Mouse (Mus musculus) limb, embryonic 14.5 days (tissue): Measurements from ENCODE around the gene Ncam1. TPM values are rescaled to one million over a fixed set of nuclear protein-coding genes. Genes with fewer than 3 reads are reported as not detected.

ENCODE experiments used
- ATAC-seq: fragments of 200-750 bp; cut with Nextera tagmentation; 2 replicates; pipeline ENCODE4 v1.8.0; 2017; ENCODE audit warnings: low read depth, moderate number of reproducible peaks, moderate TSS enrichment; ENCODE audit not compliant: low FRiP score
- DNase-seq: peaks from one replicate; pipeline ENCODE4 v3.0.0-alpha.2; 2015; ENCODE audit warnings: low spot score
- H3K27ac ChIP-seq: fragments of 300-500 bp; sonication (generic); replicated peaks from 2 replicates; pipeline ENCODE4 v1.5.1; 2014; ENCODE audit warnings: low read depth, mild to moderate bottlenecking, low read length, moderate library complexity, mixed read lengths
- H3K27me3 ChIP-seq: fragments of 300-500 bp; sonication (generic); 2 replicates; pipeline ENCODE4 v1.6.1; 2014; ENCODE audit warnings: low read length, mixed read lengths; ENCODE audit not compliant: control insufficient read depth, insufficient read depth
- H3K36me3 ChIP-seq: fragments of 300-500 bp; sonication (generic); 2 replicates; pipeline ENCODE4 v1.6.1; 2014; ENCODE audit warnings: mild to moderate bottlenecking, low read length, moderate library complexity, mixed read lengths; ENCODE audit not compliant: control insufficient read depth, insufficient read depth
- H3K4me1 ChIP-seq: fragments of 300-500 bp; sonication (generic); 2 replicates; pipeline ENCODE4 v1.6.1; 2014; ENCODE audit warnings: antibody characterized with exemption, low read length, mixed read lengths; ENCODE audit not compliant: control insufficient read depth, insufficient read depth
- H3K4me2 ChIP-seq: fragments of 300-500 bp; sonication (generic); replicated peaks from 2 replicates; pipeline ENCODE4 v1.6.1; 2014; ENCODE audit warnings: low read depth, mild to moderate bottlenecking, low read length, moderate library complexity; ENCODE audit not compliant: severe bottlenecking
- H3K4me3 ChIP-seq: fragments of 300-500 bp; sonication (generic); replicated peaks from 2 replicates; pipeline ENCODE4 v1.5.1; 2014; ENCODE audit warnings: low read length
- H3K9ac ChIP-seq: fragments of 300-500 bp; sonication (generic); 2 replicates; pipeline ENCODE4 v1.6.1; 2014; ENCODE audit warnings: mild to moderate bottlenecking, low read depth, low read length, moderate library complexity; ENCODE audit not compliant: severe bottlenecking
- H3K9me3 ChIP-seq: fragments of 300-500 bp; sonication (generic); 2 replicates; pipeline ENCODE4 v1.6.1; 2016; ENCODE audit warnings: low read length; ENCODE audit not compliant: control insufficient read depth
- POLR2A ChIP-seq: fragments of 200-500 bp; IDR thresholded peaks from 2 replicates; pipeline ENCODE4 v1.8.0; 2012; ENCODE audit warnings: inconsistent platforms, mild to moderate bottlenecking, moderate library complexity, borderline replicate concordance; ENCODE audit not compliant: insufficient read depth, insufficient read length; ENCODE audit errors: extremely low read depth
- WGBS: fragments of 180-500 bp; shearing (Covaris S2); extraction: QIAGEN DNeasy Blood & Tissue Kit; methylation state at CpG from one replicate; pipeline ENCODE4 v1.1.7; 2014; 5-methylcytosine and 5-hydroxymethylcytosine counted together
- polyA plus RNA-seq, 2 experiments: library from polyadenylated mRNA; depleted of rRNA in 1 of 2; stranded (reverse) in 1 of 2; unstranded in 1 of 2; fragments of >200 nt; fragmentation: Nextera tagmentation in 1 of 2; extraction: Ambion mirVana in 1 of 2; gene quantifications; 2 replicates each; pipeline versions ENCODE4 v1.2.1 to v1.2.3; 2012 to 2014

Gene Ncam1
- polyA plus RNA-seq, 2 experiments = 31.1 to 62.5 TPM

DNA sequence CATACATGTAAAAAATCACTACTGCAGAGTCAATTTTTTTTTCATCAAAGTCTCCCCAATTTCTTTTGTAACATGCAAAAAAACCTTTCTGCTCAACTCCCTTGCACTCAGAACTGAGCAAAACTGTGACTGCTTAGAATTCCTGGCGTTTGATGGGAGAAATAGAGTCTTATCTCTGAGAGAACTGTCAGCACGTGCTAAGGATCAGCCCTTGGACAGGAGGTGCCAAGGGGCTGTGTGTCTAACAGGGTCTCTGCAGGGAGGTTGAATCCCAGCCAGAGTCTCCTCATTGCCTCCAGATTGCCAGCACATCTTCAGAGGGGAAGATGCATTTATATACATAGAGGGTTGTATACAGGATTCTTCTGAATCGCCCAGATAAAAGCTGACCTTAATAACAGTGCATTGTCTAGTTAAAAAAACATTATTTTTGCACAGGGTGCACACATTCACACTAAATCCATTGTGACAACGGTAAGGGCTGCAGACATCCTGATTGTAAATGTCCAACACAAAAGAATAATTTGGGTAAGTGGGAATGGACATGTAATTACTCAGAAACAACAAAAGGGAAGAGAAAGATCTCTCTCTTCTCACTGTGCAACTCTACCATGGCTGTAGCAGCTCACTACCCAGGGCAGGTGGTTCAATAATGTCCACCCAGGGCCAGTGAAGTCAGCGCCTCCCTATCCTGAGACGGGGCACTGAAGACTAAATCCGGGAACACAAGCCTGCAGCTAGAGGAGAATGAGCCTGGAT, 203.7 kb downstream of the Ncam1 start:
- TF ChIP-seq POLR2A = no peak
- no peaks in the 10 kb centered on the region; the same call in 1 of the 2 replicates for H3K36me3 ChIP-seq
- WGBS = 38% methylated on average over 7 of the region's 7 CpGs
- 0 out of 2 replicates have a peak, but pooled peaks cover 4% of the 10 kb centered on the region for H3K27me3 ChIP-seq
- H3K9me3 ChIP-seq = no peaks in the 10 kb centered on the region
- ATAC-seq (no peak), DNase-seq (no peak)
- H3K27ac ChIP-seq = no peak overlapping the region
- no peak overlapping the region for H3K4me2 ChIP-seq
- H3K4me3 ChIP-seq = no peak overlapping the region
- H3K9ac ChIP-seq = no peak overlapping the region
- H3K4me1 ChIP-seq = peaks cover 28% of the 10 kb centered on the region

GRCm38 (mm10) chr9:49593951-49594536, 204.7 kb downstream of the Ncam1 start:
- Histone ChIP-seq H3K27me3 (0 out of 2 replicates have a peak, but pooled peaks cover 4% of the 10 kb centered on the region), H3K4me3 (no peak overlapping the region), H3K36me3 (no peaks in the 10 kb centered on the region; the same call in 1 of the 2 replicates), H3K4me1 (peaks cover 28% of the 10 kb centered on the region), H3K9ac (no peak overlapping the region), H3K9me3 (no peaks in the 10 kb centered on the region), H3K4me2 (no peak overlapping the region), H3K27ac (no peak overlapping the region)
- WGBS = 10% methylated on average over 10 of the region's 10 CpGs
- no peak for TF ChIP-seq POLR2A
- DNase-seq (peak; percentile 78), ATAC-seq (peak; percentile 77)

DNA sequence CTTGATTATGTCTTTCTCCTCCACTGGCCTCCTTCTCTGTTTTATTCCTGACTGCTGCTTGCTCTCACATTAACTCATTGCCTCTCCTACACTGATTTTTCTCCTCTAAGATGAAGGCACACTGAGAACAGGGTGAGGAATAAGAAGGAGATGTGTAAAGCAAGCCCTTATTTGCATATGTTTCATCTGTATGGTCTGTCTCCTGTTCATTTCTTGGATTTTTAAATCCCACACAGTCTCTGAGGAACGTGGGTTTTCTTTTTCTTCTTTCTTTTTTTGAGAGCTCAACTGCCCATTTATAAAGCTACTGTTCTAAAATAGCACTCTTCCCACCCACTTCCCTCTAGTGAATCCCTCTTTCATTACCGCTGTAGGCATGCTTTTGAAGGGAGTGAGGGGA, 206.7 kb downstream of the Ncam1 start:
- H3K27me3 ChIP-seq = 0 out of 2 replicates have a peak, but pooled peaks cover 4% of the 10 kb centered on the region
- H3K9ac ChIP-seq = no peak overlapping the region
- no peaks in the 10 kb centered on the region for H3K9me3 ChIP-seq
- 73% methylated on average over 2 of the region's 2 CpGs for WGBS
- ATAC-seq (no peak), DNase-seq (no peak)
- no peak overlapping the region for H3K4me3 ChIP-seq
- no peak overlapping the region for H3K27ac ChIP-seq
- no peak for TF ChIP-seq POLR2A
- H3K4me1 ChIP-seq = peaks cover 28% of the 10 kb centered on the region
- no peak overlapping the region for H3K4me2 ChIP-seq
- H3K36me3 ChIP-seq = no peaks in the 10 kb centered on the region

- peaks cover 20% of the 10 kb centered on the region for H3K4me1 ChIP-seq
- no peak overlapping the region for H3K4me3 ChIP-seq
- no peak for TF ChIP-seq POLR2A
- H3K27ac ChIP-seq = no peak overlapping the region
- no peak for DNase-seq
- no peaks in the 10 kb centered on the region for H3K27me3 ChIP-seq
- no peaks in the 10 kb centered on the region for H3K9me3 ChIP-seq
- no peak overlapping the region for H3K9ac ChIP-seq
- ATAC-seq = no peak
- no peaks in the 10 kb centered on the region for H3K36me3 ChIP-seq
- no peak overlapping the region for H3K4me2 ChIP-seq
- 74% methylated on average over 4 of the region's 4 CpGs for WGBS
Observed at GRCm38 (mm10) chr9:49590261-49590660, 208.5 kb downstream of the Ncam1 start.

DNA sequence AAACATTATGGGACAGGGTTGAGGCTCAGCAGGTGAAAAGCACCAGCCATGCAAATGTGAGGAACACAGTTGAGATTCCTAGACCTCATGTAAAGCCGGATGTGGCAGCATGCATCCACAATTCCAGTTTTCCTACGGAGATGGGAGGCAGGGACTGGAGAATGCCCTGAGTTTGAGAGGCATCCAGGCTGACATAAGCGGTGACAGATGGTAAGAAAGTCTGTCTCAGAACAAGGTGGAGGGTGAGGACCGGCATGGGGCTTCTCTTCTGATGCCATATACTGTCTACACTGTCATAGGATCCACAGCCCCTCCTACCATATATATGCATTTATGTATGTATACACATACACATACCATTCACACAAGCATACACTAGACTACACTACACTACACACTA, 221.6 kb downstream of the Ncam1 start:
- no peak for TF ChIP-seq POLR2A
- Histone ChIP-seq H3K36me3 (no peaks in the 10 kb centered on the region), H3K4me3 (no peak overlapping the region), H3K4me2 (no peak overlapping the region), H3K4me1 (peaks cover 12% of the 10 kb centered on the region), H3K27me3 (no peaks in the 10 kb centered on the region), H3K9me3 (no peaks in the 10 kb centered on the region), H3K27ac (no peak overlapping the region), H3K9ac (no peak overlapping the region)
- WGBS = 94% methylated on average over 4 of the region's 4 CpGs
- no peak for DNase-seq
- ATAC-seq = no peak
